Mouse (Mus musculus): ENCODE results near the gene Reps2.

Gene Reps2

GRCm38 (mm10) chrX:162487734-162488133 is 155.7 kb downstream of the Reps2 start:
- no peak for DNase-seq

GRCm38 (mm10) chrX:162470213-162470612 is 173.2 kb downstream of the Reps2 start:
- no peak for DNase-seq

- no peak for DNase-seq
Observed at GRCm38 (mm10) chrX:162462156-162462555, 181.3 kb downstream of the Reps2 start.

GRCm38 (mm10) chrX:162456445-162456844 is 187.0 kb downstream of the Reps2 start:
- DNase-seq = no peak

- no peak for DNase-seq
Observed at GRCm38 (mm10) chrX:162455364-162455763, 188.1 kb downstream of the Reps2 start.

GRCm38 (mm10) chrX:162453821-162454402 is 189.5 kb downstream of the Reps2 start:
- DNase-seq = no peak

- no peak for DNase-seq
Observed at GRCm38 (mm10) chrX:162452642-162453041, 190.8 kb downstream of the Reps2 start.

- DNase-seq = no peak
Observed at GRCm38 (mm10) chrX:162447974-162448373, 195.5 kb downstream of the Reps2 start.

GRCm38 (mm10) chrX:162446678-162447318 is 196.7 kb downstream of the Reps2 start:
- DNase-seq = no peak

- DNase-seq = no peak
Observed at GRCm38 (mm10) chrX:162443387-162443786, 200.1 kb downstream of the Reps2 start.

- no peak for DNase-seq
Observed at GRCm38 (mm10) chrX:162442970-162443369, 200.5 kb downstream of the Reps2 start.

- DNase-seq = no peak
Observed at GRCm38 (mm10) chrX:162432776-162433543, 210.5 kb downstream of the Reps2 start.

- no peak for DNase-seq
Observed at GRCm38 (mm10) chrX:162427698-162428097, 215.8 kb downstream of the Reps2 start.

GRCm38 (mm10) chrX:162419431-162419830 is 224.0 kb downstream of the Reps2 start:
- DNase-seq = no peak

GRCm38 (mm10) chrX:162413124-162413523 is 230.3 kb downstream of the Reps2 start:
- DNase-seq = no peak

GRCm38 (mm10) chrX:162407291-162407690 is 236.2 kb downstream of the Reps2 start:
- no peak for DNase-seq

GRCm38 (mm10) chrX:162402487-162402886 is 241.0 kb downstream of the Reps2 start:
- DNase-seq = no peak

- DNase-seq = no peak
Observed at GRCm38 (mm10) chrX:162380730-162381129, 262.7 kb downstream of the Reps2 start.

GRCm38 (mm10) chrX:162363206-162363605 is 280.2 kb downstream of the Reps2 start:
- DNase-seq = no peak
